Comparison of ENCODE assay signal across 8 mouse cellular contexts in the genomic region with DNA sequence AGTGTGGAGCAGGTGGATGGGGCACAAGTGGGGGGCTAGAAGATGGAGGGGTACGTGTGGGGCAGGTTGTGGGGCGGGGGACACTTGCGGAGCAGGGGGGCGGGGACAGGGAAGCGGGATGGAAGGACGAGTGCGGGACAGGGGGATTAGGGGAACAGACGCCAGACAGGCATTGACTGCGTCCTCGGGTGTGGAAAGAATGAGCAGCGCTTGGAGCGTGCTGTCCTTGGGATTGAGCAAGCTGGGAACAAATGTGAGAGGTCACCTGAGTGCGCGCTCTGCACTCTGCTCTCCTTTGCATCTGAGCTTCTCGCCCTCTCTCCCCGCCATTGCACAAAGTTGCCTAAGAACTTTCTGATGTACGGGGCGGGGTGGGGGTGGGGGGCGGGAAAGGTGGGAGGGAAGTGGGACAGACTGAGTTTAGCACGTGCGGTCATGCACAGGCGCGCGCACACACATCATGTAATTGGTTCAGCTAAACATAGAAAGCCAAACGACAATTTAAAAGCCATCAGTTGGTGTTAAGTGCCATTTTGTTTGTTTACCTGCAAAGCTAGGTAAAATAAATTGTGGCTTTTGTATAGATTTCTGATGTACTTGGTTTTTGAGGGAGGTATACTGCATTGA. TPM values are rescaled to one million over a fixed set of nuclear protein-coding genes. Genes with fewer than 3 reads are reported as not detected.
DNase-seq lines count a peak whose midpoint lies in the region; ATAC-seq and TF ChIP-seq lines count a peak whose summit lies in the region.

No protein-coding gene starts in this region.

- no peaks in the 10 kb centered on the region; the same call in 1 of the 2 replicates for H3K27me3 ChIP-seq in heart, embryonic 14.5 days (ENCODE audit: control insufficient read depth, insufficient read depth, low read length)
- H3K27me3 ChIP-seq in kidney, postnatal 0 days (ENCODE audit: insufficient read depth, low read length) = no peaks in the 10 kb centered on the region
- H3K27me3 ChIP-seq in stomach, embryonic 15.5 days (replicated peaks) = no peaks in the 10 kb centered on the region

- peak overlapping the region; percentile 77 for H3K9ac ChIP-seq in heart, embryonic 14.5 days (ENCODE audit: low read length)
- peak overlapping the region; percentile 80 for H3K9ac ChIP-seq in kidney, postnatal 0 days (ENCODE audit: low read depth, low read length)
- peak overlapping the region; percentile 38; the same call in 1 of the 2 replicates for H3K9ac ChIP-seq in stomach, embryonic 15.5 days

- peak; percentile 48 for ATAC-seq in heart, embryonic 14.5 days (ENCODE audit: insufficient number of reproducible peaks, insufficient read depth, low FRiP score, low read depth)
- peak; percentile 79 for ATAC-seq in kidney, postnatal 0 days (replicated peaks; ENCODE audit: low FRiP score, low read depth)
- peak; percentile 70 for ATAC-seq in stomach, embryonic 15.5 days (ENCODE audit: insufficient read depth, low FRiP score, low read depth)

- H3K9me3 ChIP-seq in heart, embryonic 14.5 days (ENCODE audit: control insufficient read depth, low read length) = no peaks in the 10 kb centered on the region
- no peaks in the 10 kb centered on the region for H3K9me3 ChIP-seq in kidney, postnatal 0 days (replicated peaks; ENCODE audit: low read length)
- no peaks in the 10 kb centered on the region for H3K9me3 ChIP-seq in stomach, embryonic 15.5 days

- H3K4me1 ChIP-seq in heart, embryonic 14.5 days (ENCODE audit: control insufficient read depth in 2 of 2, insufficient read depth in 2 of 2, low read length in 2 of 2) = peaks cover 6 to 13% of the 10 kb centered on the region in 2 experiments
- peaks cover 3% of the 10 kb centered on the region; the same call in 1 of the 2 replicates for H3K4me1 ChIP-seq in kidney, postnatal 0 days (replicated peaks; ENCODE audit: insufficient read depth, low read length)
- peaks cover 9% of the 10 kb centered on the region; the same call in 1 of the 2 replicates for H3K4me1 ChIP-seq in stomach, embryonic 15.5 days

- peak; percentile 12 for DNase-seq in urinary bladder, postnatal 25 days (ENCODE audit: low spot score)
- no peak for DNase-seq in urinary bladder, adult 2 months (ENCODE audit: low spot score)
- peak; percentile 62 for DNase-seq in embryo, embryonic 11 days
- DNase-seq in kidney, postnatal 0 days (ENCODE audit: low spot score) = peak; percentile 43
- DNase-seq in lung, postnatal 4 days = peak; percentile 36 to 42
- DNase-seq in layer of hippocampus, adult 8-10 months (ENCODE audit: low spot score in 2 of 2) = no peak

- peak overlapping the region; percentile 70 to 91 for H3K4me3 ChIP-seq in heart, embryonic 14.5 days (ENCODE audit: control insufficient read depth in 1 of 2, insufficient read depth in 1 of 2, low read depth in 1 of 2, low read length in 2 of 2)
- H3K4me3 ChIP-seq in kidney, postnatal 0 days (replicated peaks; ENCODE audit: low read depth, low read length) = peak overlapping the region; percentile 73
- peak overlapping the region; percentile 58 for H3K4me3 ChIP-seq in stomach, embryonic 15.5 days (replicated peaks)

- no peaks in the 10 kb centered on the region for H3K36me3 ChIP-seq in heart, embryonic 14.5 days (ENCODE audit: control insufficient read depth, insufficient read depth, low read length)
- no peaks in the 10 kb centered on the region for H3K36me3 ChIP-seq in kidney, postnatal 0 days (ENCODE audit: insufficient read depth, low read length)
- H3K36me3 ChIP-seq in stomach, embryonic 15.5 days = no peaks in the 10 kb centered on the region

- peak overlapping the region; percentile 90 for H3K4me2 ChIP-seq in heart, embryonic 14.5 days (ENCODE audit: low read length)
- H3K4me2 ChIP-seq in kidney, postnatal 0 days (ENCODE audit: low read length) = peak overlapping the region; percentile 87
- H3K4me2 ChIP-seq in stomach, embryonic 15.5 days = peak overlapping the region; percentile 83

- 2% methylated on average over 24 of the region's 25 CpGs for WGBS in heart, embryonic 14.5 days
- WGBS in kidney, postnatal 0 days = 2% methylated on average over 25 of the region's 25 CpGs
- WGBS in stomach, embryonic 15.5 days = 1% methylated on average over 25 of the region's 25 CpGs

- TF ChIP-seq CTCF in kidney, postnatal 0 days (IDR thresholded peaks at IDR 0.05; ENCODE audit: low read depth) = no peak

- H3K27ac ChIP-seq in heart, embryonic 14.5 days (replicated peaks in 1 of 2; ENCODE audit: control insufficient read depth in 1 of 2, insufficient read depth in 1 of 2, low read depth in 2 of 2, low read length in 2 of 2) = peak overlapping the region in 1 of 2 experiments; percentile 79; a peak in 3 of 4 replicates
- peak overlapping the region; percentile 77 for H3K27ac ChIP-seq in kidney, postnatal 0 days
- H3K27ac ChIP-seq in stomach, embryonic 15.5 days = peak overlapping the region; percentile 73

RNA-seq across cellular contexts. Expression of a gene that starts 0.8 kb away (rescaled TPM):
- polyA plus RNA-seq in urinary bladder, adult 2 months (2012; rRNA removed) = 20.2 and 23.8 TPM in 2 replicates
- 67.3 and 67.9 TPM in 2 replicates for polyA plus RNA-seq in heart, embryonic 14.5 days (2014; fragmentation: Nextera tagmentation; extraction: Ambion mirVana)
- 55.4 and 57.1 TPM in 2 replicates for polyA plus RNA-seq in kidney, postnatal 0 days (2015; fragmentation: Nextera tagmentation; extraction: Ambion mirVana)
- 72.0 and 74.6 TPM in 2 replicates for polyA plus RNA-seq in stomach, embryonic 15.5 days (2015; fragmentation: Nextera tagmentation; extraction: Ambion mirVana)
- 10 to 100 TPM; 19.3 to 23.8 (median 21.5) TPM for total RNA-seq in layer of hippocampus, adult 8-10 months (2022)

RNA-seq across cellular contexts. Expression of a gene that starts 22.0 kb away (rescaled TPM):
- polyA plus RNA-seq in urinary bladder, adult 2 months (2012; rRNA removed) = 38.2 and 48.0 TPM in 2 replicates
- polyA plus RNA-seq in heart, embryonic 14.5 days (2014; fragmentation: Nextera tagmentation; extraction: Ambion mirVana) = 66.4 and 74.2 TPM in 2 replicates
- 80.6 and 81.2 TPM in 2 replicates for polyA plus RNA-seq in kidney, postnatal 0 days (2015; fragmentation: Nextera tagmentation; extraction: Ambion mirVana)
- 105 and 115 TPM in 2 replicates for polyA plus RNA-seq in stomach, embryonic 15.5 days (2015; fragmentation: Nextera tagmentation; extraction: Ambion mirVana)
- total RNA-seq in layer of hippocampus, adult 8-10 months (2022) = 10 to 100 TPM in 1 of 4 experiments, 1 to 10 TPM in 3; 5.5 to 10.3 (median 7.5) TPM

RNA-seq across cellular contexts. Expression of a gene that starts 43.6 kb away (rescaled TPM):
- 0.34 and 0.39 TPM in 2 replicates for polyA plus RNA-seq in urinary bladder, adult 2 months (2012; rRNA removed)
- polyA plus RNA-seq in heart, embryonic 14.5 days (2014; fragmentation: Nextera tagmentation; extraction: Ambion mirVana) = 2.7 and 3.4 TPM in 2 replicates
- 27.3 and 27.4 TPM in 2 replicates for polyA plus RNA-seq in kidney, postnatal 0 days (2015; fragmentation: Nextera tagmentation; extraction: Ambion mirVana)
- polyA plus RNA-seq in stomach, embryonic 15.5 days (2015; fragmentation: Nextera tagmentation; extraction: Ambion mirVana) = 72.4 and 76.5 TPM in 2 replicates
- under 1 TPM in 2 of 4 experiments, not detected in 2; 0.20 to 0.43 TPM for total RNA-seq in layer of hippocampus, adult 8-10 months (2022)

RNA-seq across cellular contexts. Expression of a gene that starts 48.0 kb away (rescaled TPM):
- 42.3 and 44.0 TPM in 2 replicates for polyA plus RNA-seq in urinary bladder, adult 2 months (2012; rRNA removed)
- 14.0 and 21.5 TPM in 2 replicates for polyA plus RNA-seq in heart, embryonic 14.5 days (2014; fragmentation: Nextera tagmentation; extraction: Ambion mirVana)
- polyA plus RNA-seq in kidney, postnatal 0 days (2015; fragmentation: Nextera tagmentation; extraction: Ambion mirVana) = 56.9 and 62.5 TPM in 2 replicates
- 84.8 and 91.7 TPM in 2 replicates for polyA plus RNA-seq in stomach, embryonic 15.5 days (2015; fragmentation: Nextera tagmentation; extraction: Ambion mirVana)
- 10 to 100 TPM; 41.6 to 52.6 (median 46.3) TPM for total RNA-seq in layer of hippocampus, adult 8-10 months (2022)

RNA-seq across cellular contexts. Expression of a gene that starts 56.9 kb away (rescaled TPM):
- polyA plus RNA-seq in urinary bladder, adult 2 months (2012; rRNA removed) = 0.19 and 0.24 TPM in 2 replicates
- polyA plus RNA-seq in heart, embryonic 14.5 days (2014; fragmentation: Nextera tagmentation; extraction: Ambion mirVana) = not detected in 2 replicates
- polyA plus RNA-seq in kidney, postnatal 0 days (2015; fragmentation: Nextera tagmentation; extraction: Ambion mirVana) = 0.15 and 0.33 TPM in 2 replicates
- 0.15 and 0.17 TPM in 2 replicates for polyA plus RNA-seq in stomach, embryonic 15.5 days (2015; fragmentation: Nextera tagmentation; extraction: Ambion mirVana)
- total RNA-seq in layer of hippocampus, adult 8-10 months (2022) = 1 to 10 TPM in 1 of 4 experiments, under 1 TPM in 3; 0.82 to 1.4 (median 0.98) TPM

Comparison
In these comparisons a context has a peak if more than half of its experiments do, and no peak if none do; other contexts are left out.
1. DNase-seq: peak in urinary bladder, postnatal 25 days (single experiment), embryo, embryonic 11 days (single experiment), kidney, postnatal 0 days (single experiment) and lung, postnatal 4 days (2 of 2); none in urinary bladder, adult 2 months (single experiment) and layer of hippocampus, adult 8-10 months (0 of 2).
2. Peak in every context shown above with its lines, with median percentiles within 50 percentile points of each other: ATAC-seq, H3K4me2 ChIP-seq, H3K4me3 ChIP-seq and H3K9ac ChIP-seq.